Mouse (Mus musculus): ENCODE data around the gene Dpagt1.
"Not testable (repeated sequence)": the region's sequence is repeated elsewhere in the genome, so short reads cannot be mapped to it uniquely, and the experiment has no call there.

Gene Dpagt1

GRCm38 (mm10) chr9:44318076-44318825 lies 7.6 kb upstream of the Dpagt1 start:
- in situ Hi-C loops (cut with MboI; ENCODE audit: low sequenced_read_pairs): no loop called here

GRCm38 (mm10) chr9:44318826-44319095 lies 7.1 kb upstream of the Dpagt1 start:
- in situ Hi-C loops (cut with MboI; ENCODE audit: low sequenced_read_pairs): no loop called here

DNA sequence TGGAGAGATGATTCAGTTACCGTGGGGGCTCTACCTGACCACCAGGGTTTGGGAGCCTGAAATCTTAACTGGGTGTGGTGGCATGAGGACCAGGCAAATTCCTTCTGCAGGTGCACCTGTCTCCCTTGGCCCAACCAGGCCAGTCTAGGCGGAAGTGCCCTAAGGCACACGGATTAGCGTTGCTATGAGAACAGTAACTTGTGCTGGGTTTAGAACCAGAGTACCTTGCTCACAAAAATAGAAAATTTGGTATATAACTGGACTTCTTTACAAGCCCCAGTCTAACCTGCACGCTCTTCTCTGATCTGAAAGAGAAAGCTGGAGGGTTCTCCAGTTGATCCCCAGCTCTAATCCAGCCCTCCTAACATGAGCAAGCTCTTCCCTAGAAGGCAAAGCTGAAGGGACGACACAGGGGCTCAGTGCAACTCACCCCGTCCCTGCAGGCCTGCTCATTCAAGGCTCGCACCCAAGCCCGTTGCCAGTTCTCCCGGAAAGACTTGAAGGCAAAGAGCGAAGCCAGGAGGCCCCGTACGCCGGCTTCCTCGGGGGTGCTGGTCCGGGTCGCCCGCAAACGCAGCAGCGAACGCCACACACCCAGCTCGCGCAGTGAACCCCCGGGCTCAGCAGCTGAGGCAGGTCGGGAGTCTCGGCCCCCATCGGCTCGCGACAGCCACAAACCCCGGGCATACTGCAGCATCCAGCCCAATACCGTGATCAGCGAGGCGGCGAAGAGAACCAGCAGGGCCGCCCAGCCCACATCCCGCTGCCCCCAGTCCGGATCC lies 6.5 kb upstream of the Dpagt1 start:
- in situ Hi-C loops (cut with MboI; ENCODE audit: low sequenced_read_pairs): no loop called here

- in situ Hi-C loops (cut with MboI; ENCODE audit: low sequenced_read_pairs): no loop called here
Measured at GRCm38 (mm10) chr9:44319887-44320798, 5.7 kb upstream of the Dpagt1 start, which contains the start of gene C2cd2l. Gene C2cd2l (minus strand): TSS chr9:44320285.

DNA sequence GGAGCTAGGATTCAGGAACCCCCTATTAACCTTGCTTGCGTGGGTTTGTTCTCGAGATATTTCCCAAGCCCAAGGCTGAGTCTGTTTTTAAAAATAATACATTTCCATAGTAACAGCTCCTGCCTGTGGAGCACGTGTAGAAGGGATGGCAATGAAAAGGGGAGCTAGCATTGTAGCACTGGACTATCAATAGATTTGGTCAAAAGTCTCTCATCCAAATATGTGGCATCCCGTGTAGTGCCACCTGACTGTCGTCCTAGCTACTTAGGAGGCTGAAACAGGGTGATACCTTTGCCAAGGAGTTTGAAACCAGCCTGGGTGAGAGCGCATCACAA lies 5.1 kb upstream of the Dpagt1 start:
- in situ Hi-C loops (cut with MboI; ENCODE audit: low sequenced_read_pairs): no loop called here

- in situ Hi-C loops (cut with MboI; ENCODE audit: low sequenced_read_pairs): not testable (repeated sequence)
Measured at GRCm38 (mm10) chr9:44323656-44324055, 2.2 kb upstream of the Dpagt1 start.

- in situ Hi-C loops (cut with MboI; ENCODE audit: low sequenced_read_pairs): no loop called here
Measured at GRCm38 (mm10) chr9:44324147-44324546, 1.7 kb upstream of the Dpagt1 start.

DNA sequence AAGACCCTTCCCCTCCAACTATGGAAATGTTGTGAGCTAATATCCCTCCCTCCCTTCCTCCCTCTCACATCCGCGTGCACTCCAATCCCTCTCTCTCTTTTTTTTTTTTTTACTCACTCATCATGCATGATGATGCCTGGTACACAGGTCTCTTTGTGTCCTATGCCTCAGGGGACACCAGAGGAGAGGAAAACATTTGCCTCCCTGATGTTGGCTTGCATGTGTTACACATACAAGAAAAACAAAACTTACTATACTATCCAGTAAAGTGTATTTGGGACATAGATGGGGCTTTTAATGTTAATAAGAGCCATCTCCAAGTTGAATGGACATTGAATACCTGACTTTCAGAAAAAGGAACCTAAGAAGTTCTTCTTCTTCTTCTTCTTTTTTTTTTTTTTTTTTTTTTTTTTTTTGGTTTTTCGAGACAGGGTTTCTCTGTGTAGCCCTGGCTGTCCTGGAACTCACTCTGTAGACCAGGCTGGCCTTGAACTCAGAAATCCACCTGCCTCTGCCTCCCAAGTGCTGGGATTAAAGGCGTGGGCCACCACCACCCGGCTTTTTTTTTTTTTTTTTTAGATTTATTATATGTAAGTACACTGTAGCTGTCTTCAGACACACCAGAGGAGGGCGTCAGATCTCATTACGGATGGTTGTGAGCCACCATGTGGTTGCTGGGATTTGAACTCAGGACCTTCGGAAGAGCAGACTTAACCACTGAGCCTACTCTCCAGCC lies 619 bp upstream of the Dpagt1 start:
- in situ Hi-C loops (cut with MboI; ENCODE audit: low sequenced_read_pairs): not testable (repeated sequence)

DNA sequence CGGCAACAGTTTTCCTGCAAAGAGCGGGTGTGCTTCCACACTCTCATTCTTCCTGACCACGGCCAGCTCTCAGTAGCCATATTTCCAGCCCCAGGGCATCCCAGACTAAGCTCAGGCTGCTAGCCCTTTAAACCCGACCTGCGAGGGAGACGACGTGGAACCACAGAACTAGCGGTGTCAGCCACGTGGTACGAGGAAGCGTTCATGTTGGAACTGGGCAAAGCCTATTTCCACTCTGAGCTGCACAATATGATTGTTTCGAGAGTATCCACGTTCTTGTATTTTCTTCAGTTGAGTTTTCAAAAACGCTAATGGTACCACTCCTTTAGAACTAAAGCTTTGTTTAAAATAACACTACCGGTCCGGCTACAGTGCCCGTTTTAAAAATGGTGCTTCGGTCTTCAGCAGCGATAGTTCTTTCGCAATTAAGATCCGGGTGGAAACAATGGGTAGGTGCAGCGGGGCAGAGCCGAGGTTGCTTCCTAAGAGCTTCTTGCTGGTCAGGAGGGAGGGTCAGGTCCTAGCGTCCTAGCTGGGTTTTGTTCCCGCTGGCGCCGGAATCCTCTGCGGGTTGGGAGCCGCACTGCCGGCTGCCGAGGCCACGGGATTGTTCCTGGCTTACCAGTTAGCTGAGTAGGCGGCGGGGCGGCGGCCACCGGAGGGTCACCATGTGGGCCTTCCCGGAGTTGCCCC lies 698 bp downstream of the Dpagt1 start:
- in situ Hi-C loops (cut with MboI; ENCODE audit: low sequenced_read_pairs): no loop called here

DNA sequence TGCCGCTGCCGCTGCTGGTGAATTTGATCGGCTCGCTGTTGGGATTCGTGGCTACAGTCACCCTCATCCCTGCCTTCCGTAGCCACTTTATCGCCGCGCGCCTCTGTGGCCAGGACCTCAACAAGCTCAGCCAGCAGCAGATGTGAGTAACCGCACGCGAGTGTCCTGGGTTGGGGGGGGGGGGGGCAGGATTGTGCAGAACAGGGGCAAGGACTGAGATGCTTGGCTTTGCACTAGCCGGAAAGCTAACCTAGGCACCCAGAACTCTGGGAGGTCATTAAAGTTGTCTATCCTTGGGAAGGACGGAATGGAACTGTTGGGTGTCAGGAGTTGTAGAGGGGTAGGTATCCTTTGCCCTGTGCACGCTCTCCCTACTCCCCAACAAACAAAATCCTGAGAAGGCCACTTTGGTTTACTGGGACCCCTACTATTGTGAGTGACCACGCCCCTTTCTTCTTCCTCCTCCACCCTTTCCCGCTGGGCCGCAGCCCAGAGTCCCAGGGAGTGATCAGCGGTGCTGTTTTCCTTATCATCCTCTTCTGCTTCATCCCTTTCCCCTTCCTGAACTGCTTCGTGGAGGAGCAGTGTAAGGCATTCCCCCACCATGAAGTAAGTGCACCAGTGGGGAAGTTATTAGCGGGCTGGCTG lies 1.4 kb downstream of the Dpagt1 start:
- in situ Hi-C loops (cut with MboI; ENCODE audit: low sequenced_read_pairs): no loop called here

GRCm38 (mm10) chr9:44327926-44328325 lies 2.1 kb downstream of the Dpagt1 start:
- in situ Hi-C loops (cut with MboI; ENCODE audit: low sequenced_read_pairs): no loop called here

DNA sequence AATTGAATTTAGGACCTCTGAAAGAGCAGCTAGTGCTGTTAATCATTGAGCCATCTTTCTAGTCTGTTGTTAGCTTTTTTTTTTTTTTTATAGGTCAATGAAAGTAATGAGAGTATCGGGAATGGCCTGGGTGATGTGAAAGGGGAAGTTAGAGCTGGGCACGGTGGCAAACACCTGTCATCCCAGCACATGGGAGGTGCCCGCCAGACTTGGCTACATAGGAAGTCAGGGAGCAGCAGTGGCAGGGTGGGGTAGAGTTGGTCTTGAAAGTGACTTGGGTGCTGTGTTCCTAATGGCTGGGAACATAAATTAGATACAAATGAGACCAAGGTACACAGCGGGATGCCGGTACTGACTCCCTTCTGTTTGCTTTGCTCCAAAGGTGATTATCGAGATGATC lies 4.9 kb downstream of the Dpagt1 start:
- in situ Hi-C loops (cut with MboI; ENCODE audit: low sequenced_read_pairs): no loop called here

- in situ Hi-C loops (cut with MboI; ENCODE audit: low sequenced_read_pairs): no loop called here
Measured at GRCm38 (mm10) chr9:44332918-44333638, 7.3 kb downstream of the Dpagt1 start.

GRCm38 (mm10) chr9:44334396-44335330 lies 8.8 kb downstream of the Dpagt1 start, which contains the start of gene H2afx:
Gene H2afx (plus strand): TSS chr9:44334694.
- in situ Hi-C loops (cut with MboI; ENCODE audit: low sequenced_read_pairs): no loop called here

GRCm38 (mm10) chr9:44335331-44336092 lies 9.7 kb downstream of the Dpagt1 start:
- in situ Hi-C loops (cut with MboI; ENCODE audit: low sequenced_read_pairs): no loop called here

GRCm38 (mm10) chr9:44336093-44336406 lies 10.2 kb downstream of the Dpagt1 start:
- in situ Hi-C loops (cut with MboI; ENCODE audit: low sequenced_read_pairs): no loop called here

DNA sequence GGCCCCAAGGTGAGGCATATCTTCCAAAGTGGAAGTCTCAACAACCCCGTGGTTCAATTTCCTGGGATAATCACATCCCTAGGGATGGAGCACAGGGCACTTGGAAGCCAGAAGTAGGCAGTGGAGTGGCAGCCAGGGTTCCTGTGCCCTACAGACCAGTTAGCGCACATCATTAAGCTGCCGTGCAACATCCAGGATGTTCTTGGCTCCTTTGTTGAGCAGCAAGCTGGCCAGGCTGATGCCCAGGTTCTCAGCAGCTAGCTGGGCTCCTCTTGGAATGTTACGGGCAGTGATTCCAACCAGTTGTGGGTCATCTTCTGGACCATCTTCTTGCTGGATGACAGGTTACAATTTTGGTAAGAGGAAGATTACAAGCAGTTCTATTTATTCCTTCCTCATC lies 10.7 kb downstream of the Dpagt1 start:
- in situ Hi-C loops (cut with MboI; ENCODE audit: low sequenced_read_pairs): not testable (repeated sequence)

Data from CH12F3 (cell line).